Mouse (Mus musculus) olfactory bulb, adult 2 months (tissue): Measurements from ENCODE around the gene Igfals.

Experiments used
- CTCF ChIP-seq: fragments of 200-500 bp; IDR thresholded peaks from 2 replicates; pipeline ENCODE4 v1.5.1; 2012; ENCODE audit warnings: low read depth, mild to moderate bottlenecking, low read length, moderate library complexity; ENCODE audit not compliant: insufficient read depth
- POLR2A ChIP-seq: fragments of 200-500 bp; IDR thresholded peaks from 2 replicates; pipeline ENCODE4 v1.6.1; 2012; ENCODE audit warnings: mild to moderate bottlenecking, low read depth, low read length, moderate library complexity; ENCODE audit not compliant: insufficient read depth

DNA sequence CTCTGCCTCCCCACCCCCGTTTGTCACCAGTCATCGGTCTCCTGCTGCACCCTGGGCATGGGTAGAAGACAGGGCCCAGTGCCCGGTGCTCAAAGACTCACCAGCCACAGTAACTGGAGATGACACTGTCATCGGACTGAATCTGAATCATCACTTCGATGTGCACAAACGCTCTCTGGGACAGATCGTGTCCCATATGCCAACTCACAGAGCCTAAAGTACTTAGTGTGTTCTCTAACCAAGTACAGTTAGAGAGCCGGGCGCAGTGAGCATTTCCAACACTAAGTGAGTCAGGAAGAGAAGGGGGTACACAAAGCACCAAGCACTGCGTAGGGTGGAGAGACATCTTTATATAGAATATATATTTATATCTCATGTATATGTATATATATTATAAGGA is 2.1 kb downstream of the Igfals start:
- no peak for TF ChIP-seq CTCF
- TF ChIP-seq POLR2A: no peak
